Mouse (Mus musculus): ENCODE data around the gene Narf.
A peak's percentile ranks its signal among the peaks of the same experiment; 100 is the strongest.

Narf gene

GRCm38 (mm10) chr11:121236564-121237344 lies at the start of gene Narf:
Narf (plus strand) TSS chr11:121237253.
- DNase-seq (ENCODE audit: low read depth): peak; percentile 99

GRCm38 (mm10) chr11:121189681-121190080 lies 47.4 kb upstream of the Narf start:
- no peak for DNase-seq (ENCODE audit: low read depth)

DNA sequence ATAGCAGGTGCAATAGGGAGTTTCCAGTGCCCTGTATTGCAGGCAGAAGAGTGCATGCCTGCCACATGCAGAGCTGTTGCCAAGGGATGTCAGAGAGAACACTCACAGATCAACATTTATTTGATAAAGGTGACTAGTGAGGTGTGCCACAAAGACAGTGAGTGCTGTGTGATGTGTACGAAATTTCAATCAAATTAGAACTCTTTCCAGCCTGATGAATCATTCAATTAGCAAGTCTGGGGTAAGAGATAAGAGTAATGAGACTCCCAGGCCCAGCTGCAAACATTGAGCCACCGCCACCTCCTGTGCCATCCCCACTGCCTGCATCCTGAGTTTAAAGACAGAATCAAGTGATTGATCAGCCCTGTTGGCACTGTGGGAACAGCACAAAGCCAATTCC lies 44.3 kb upstream of the Narf start:
- no peak for DNase-seq (ENCODE audit: low read depth)

GRCm38 (mm10) chr11:121193415-121193814 lies 43.6 kb upstream of the Narf start:
- no peak for DNase-seq (ENCODE audit: low read depth)

DNA sequence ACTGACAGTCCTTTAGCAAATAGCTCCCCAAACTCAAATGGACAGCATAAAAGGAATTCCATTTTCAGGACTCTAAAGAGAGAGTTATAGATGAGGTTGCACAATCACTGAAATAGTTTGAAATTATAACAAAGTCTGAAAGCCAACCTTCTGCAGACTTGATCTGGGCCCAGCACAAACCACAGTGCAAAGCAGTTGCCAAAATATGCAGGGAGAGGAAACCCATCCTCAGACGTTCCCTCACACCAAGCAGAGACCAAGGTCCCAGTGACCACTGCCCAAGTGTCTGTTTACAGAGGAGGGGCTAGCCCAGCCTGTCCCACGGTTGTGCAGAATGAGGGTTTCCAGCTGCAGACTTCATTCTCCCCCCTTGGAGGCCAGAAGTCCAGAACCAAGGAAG lies 38.4 kb upstream of the Narf start:
- no peak for DNase-seq (ENCODE audit: low read depth)

- DNase-seq (ENCODE audit: low read depth): no peak
Measured at GRCm38 (mm10) chr11:121199851-121200250, 37.2 kb upstream of the Narf start.

DNA sequence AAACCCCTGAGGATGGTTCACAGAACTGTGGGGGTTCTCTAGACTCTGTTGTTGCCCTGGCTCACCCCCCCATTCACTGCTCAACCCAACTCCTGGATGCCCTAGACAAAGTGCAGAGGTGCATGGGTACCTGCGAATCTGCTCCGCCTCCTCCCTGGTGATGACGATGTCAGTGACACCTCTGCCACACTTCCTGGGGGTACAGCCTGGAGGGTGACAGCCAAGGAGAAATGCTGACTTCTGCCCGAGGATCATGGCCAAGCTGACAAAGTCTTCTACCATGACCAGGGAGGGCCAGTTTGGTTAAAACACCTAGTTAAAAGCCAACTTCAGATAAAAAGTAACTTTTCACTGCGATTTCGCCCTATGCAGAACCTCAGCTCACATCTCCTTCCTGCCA lies 36.3 kb upstream of the Narf start:
- no peak for DNase-seq (ENCODE audit: low read depth)

DNA sequence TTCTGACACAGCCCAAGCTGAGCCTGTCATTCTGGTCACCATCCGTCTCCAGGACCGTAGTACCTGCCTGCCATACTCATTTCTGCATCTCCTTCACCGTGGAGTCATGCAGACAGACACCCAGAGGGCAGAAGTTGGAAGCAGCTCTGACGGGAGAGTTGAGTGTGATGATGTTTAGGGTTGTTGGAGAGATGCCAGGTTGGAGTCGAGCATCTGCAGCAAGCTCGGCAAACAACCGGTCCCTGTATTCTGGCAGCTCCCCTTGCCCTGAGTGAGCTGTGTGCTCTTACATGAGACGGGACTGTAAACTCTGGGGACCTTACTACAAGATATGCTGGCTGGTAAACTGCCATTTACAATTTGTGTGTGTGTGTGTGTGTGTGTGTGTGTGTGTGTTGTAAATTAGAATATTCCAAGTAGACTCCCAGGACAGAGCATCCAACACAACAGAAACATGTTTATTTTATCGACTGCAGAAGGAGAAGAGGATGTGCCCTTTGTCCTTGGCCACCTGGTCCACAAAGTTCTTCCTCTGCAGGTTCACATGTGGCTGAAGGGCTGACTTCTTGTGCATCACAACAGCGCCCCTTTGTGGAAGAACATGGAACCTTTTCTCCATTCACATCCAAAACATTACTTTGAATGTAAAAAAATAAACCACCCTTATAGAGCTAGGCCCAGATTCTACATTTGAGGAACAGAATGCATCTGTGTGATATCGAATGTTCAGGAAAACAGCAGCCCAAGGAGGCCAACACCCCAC lies 35.4 kb upstream of the Narf start:
- DNase-seq (ENCODE audit: low read depth): peak; percentile 54

DNA sequence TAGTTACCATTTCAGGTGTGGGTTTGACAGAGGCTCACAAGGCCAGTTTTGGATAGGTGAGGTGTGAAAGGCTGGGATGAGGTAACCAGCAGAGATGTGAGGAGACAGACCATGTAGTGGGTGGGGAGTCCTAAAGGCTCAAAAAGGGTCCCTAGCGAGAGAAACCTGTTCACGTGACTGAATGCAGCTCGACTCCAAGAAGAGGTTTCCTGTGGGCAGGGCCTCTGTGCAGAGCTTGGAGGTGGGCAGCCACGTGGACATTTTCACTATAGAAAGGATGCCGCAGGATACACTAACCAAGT lies 33.2 kb upstream of the Narf start:
- DNase-seq (ENCODE audit: low read depth): no peak

- peak; percentile 95 for DNase-seq (ENCODE audit: low read depth)
Measured at GRCm38 (mm10) chr11:121204161-121205006, 32.7 kb upstream of the Narf start, which contains the start of the genes Hexdc and Ogfod3. Hexdc (plus strand) TSS chr11:121204433. Ogfod3 (minus strand) TSS chr11:121204711.

DNA sequence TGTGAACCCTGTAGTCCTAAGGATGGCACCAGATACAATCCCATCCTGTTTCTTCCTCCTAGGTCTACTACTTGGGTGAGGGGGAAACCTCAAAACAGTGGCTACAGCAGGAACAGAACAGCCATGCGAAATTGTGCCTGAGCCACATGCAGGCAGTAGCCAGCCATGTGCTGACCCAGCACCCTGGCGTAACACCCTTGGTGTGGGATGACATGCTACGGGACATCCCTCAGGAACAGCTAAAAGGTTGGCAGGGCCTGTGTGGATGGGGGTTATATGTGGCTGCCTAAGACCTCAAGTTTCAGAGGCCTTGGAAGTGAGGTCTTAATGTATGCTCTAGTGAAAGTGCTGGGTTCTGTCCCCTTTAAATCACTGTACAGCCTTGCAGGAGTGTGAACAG lies 20.2 kb upstream of the Narf start:
- DNase-seq (ENCODE audit: low read depth): no peak

- DNase-seq (ENCODE audit: low read depth): no peak
Measured at GRCm38 (mm10) chr11:121219776-121220175, 17.3 kb upstream of the Narf start.

- DNase-seq (ENCODE audit: low read depth): no peak
Measured at GRCm38 (mm10) chr11:121220771-121221170, 16.3 kb upstream of the Narf start.

DNA sequence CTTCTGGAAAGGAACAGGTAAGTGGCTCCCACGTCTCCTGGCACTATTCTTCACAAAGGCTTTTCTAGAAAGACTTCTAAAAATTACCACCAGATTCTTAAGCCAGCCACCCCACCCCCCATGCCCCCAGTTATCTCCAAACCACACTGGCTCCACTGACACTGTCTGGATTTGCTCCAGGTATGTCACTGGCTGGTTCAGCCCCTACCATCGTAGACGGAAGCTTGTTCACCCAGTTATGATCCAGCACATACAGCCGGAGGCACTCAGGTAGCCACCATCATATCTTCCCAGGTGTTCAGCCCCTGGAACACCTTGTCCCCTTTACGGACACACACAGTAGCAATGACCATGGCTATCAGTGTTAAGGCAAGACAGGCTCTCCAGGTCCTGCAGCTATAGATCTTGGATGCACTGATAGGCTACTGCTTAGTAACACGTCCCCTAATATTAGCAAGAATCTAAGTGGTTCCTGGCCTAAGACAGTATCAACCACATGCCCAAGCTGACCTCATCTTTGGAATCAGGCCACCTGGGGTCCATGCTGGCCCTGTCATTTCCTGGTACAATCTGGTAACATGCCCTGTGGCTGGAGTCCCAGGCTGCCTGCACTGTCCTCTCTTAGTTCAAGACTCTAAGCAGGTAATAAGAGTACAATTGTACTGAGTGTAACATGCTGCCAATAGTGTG lies 15.6 kb upstream of the Narf start:
- no peak for DNase-seq (ENCODE audit: low read depth)

GRCm38 (mm10) chr11:121228129-121229017 lies 8.7 kb upstream of the Narf start:
- DNase-seq (ENCODE audit: low read depth): no peak

DNA sequence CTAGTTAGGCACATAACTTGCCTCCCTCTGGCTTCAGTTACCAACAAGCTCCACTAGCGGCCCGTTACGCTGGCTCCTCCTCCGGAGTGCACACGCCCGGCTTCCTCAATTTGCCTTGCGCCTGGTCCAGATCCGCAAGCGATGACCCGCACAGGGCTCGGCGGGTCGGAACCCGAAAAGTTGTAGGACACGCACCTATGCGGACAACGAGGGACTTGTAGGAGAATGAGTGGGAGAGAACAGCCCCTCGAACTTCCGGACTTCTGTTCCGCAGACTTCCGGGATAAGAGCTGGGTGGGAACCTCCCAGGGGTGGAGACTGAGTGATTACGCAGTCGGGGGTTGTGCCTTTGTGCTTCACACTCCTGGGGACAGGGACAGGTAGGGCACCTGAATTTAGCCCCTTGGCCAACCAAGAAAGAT lies 8.0 kb upstream of the Narf start, which contains the start of gene Cybc1:
Cybc1 (minus strand) TSS at position 305 of the 422 bp plus-strand sequence.
- peak; percentile 93 for DNase-seq (ENCODE audit: low read depth)

DNA sequence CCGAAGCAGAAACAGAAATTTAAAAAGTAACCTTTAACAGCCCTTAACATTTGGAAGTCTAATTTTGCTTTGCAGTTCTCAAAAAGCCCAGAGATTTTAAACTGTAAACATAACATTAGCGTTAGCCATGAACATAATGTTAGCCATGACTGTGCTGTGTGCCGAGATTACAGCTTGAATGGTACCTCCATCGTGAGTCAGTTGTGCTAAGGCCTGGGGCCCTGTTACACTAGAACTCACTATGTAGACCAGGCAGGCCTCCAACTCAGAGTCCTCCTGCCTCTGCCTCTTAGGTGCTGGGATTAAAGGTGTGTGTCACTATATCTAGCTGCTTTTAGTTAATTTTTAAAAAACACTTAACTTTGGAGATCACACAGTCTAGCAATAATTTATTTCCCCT lies 5.9 kb upstream of the Narf start:
- no peak for DNase-seq (ENCODE audit: low read depth)

- DNase-seq (ENCODE audit: low read depth): no peak
Measured at GRCm38 (mm10) chr11:121231628-121232291, 5.3 kb upstream of the Narf start.

- no peak for DNase-seq (ENCODE audit: low read depth)
Measured at GRCm38 (mm10) chr11:121232706-121233105, 4.3 kb upstream of the Narf start.
